Mouse (Mus musculus): Measurements from ENCODE around the gene Ffar1. TPM values are rescaled to one million over a fixed set of nuclear protein-coding genes. Genes with fewer than 3 reads are reported as not detected.

Gene Ffar1
- total and polyA plus RNA-seq, 3 experiments: 0.20 TPM; not detected in 2

GRCm38 (mm10) chr7:30847386-30847785, 14.0 kb downstream of the Ffar1 start:
- H3K27me3 ChIP-seq (ENCODE audit: control insufficient read depth, insufficient read depth, low read length): no peaks in the 10 kb centered on the region
- no peak overlapping the region for H3K27ac ChIP-seq
- no peak for TF ChIP-seq CTCF (IDR thresholded peaks at IDR 0.05)
- TF ChIP-seq POLR2A (IDR thresholded peaks at IDR 0.05; ENCODE audit: insufficient read depth, low read depth, low read length): no peak
- no peak for TF ChIP-seq EP300 (IDR thresholded peaks at IDR 0.05; ENCODE audit: insufficient read depth, low read depth, low read length)
- no peaks in the 10 kb centered on the region for H3K36me3 ChIP-seq (ENCODE audit: control insufficient read depth, insufficient read depth, low read length)
- WGBS: 62% methylated on average over 5 of the region's 5 CpGs
- intact Hi-C loops (cut with DNase I): no loop called here
- DNase-seq: no peak
- H3K79me2 ChIP-seq (replicated peaks; ENCODE audit: control insufficient read depth, insufficient read depth, low read length): no peaks in the 10 kb centered on the region
- no peak overlapping the region for H3K4me3 ChIP-seq
- no peaks in the 10 kb centered on the region for H3K4me1 ChIP-seq (ENCODE audit: control insufficient read depth, insufficient read depth, low read length)
- no peak overlapping the region for H3K9ac ChIP-seq (ENCODE audit: low read depth, low read length)

- intact Hi-C loops (cut with DNase I): no loop called here
- WGBS: 81% methylated on average over 2 of the region's 2 CpGs
Measured at GRCm38 (mm10) chr7:30846505-30847053, 14.8 kb downstream of the Ffar1 start.

GRCm38 (mm10) chr7:30844676-30845297, 16.6 kb downstream of the Ffar1 start:
- no peaks in the 10 kb centered on the region for H3K36me3 ChIP-seq (ENCODE audit: control insufficient read depth, insufficient read depth, low read length)
- 45% methylated on average over 7 of the region's 7 CpGs for WGBS
- intact Hi-C loops (cut with DNase I): no loop called here

More at GRCm38 (mm10) chr7:30846505-30847053, 14.8 kb downstream of the Ffar1 start:
- TF ChIP-seq POLR2A (IDR thresholded peaks at IDR 0.05; ENCODE audit: insufficient read depth, low read depth, low read length) (no peak), CTCF (IDR thresholded peaks at IDR 0.05) (no peak), EP300 (IDR thresholded peaks at IDR 0.05; ENCODE audit: insufficient read depth, low read depth, low read length) (no peak)
- Histone ChIP-seq H3K27me3 (ENCODE audit: control insufficient read depth, insufficient read depth, low read length) (no peaks in the 10 kb centered on the region), H3K36me3 (ENCODE audit: control insufficient read depth, insufficient read depth, low read length) (no peaks in the 10 kb centered on the region), H3K4me1 (ENCODE audit: control insufficient read depth, insufficient read depth, low read length) (no peaks in the 10 kb centered on the region), H3K4me3 (no peak overlapping the region), H3K9ac (ENCODE audit: low read depth, low read length) (no peak overlapping the region), H3K27ac (no peak overlapping the region), H3K79me2 (replicated peaks; ENCODE audit: control insufficient read depth, insufficient read depth, low read length) (no peaks in the 10 kb centered on the region)
- DNase-seq: no peak

GRCm38 (mm10) chr7:30842092-30842491, 19.3 kb downstream of the Ffar1 start:
- WGBS: 76% methylated on average over 5 of the region's 5 CpGs
- Histone ChIP-seq H3K27me3 (ENCODE audit: control insufficient read depth, insufficient read depth, low read length) (0 out of 2 replicates have a peak, but pooled peaks cover 1% of the 10 kb centered on the region), H3K27ac (no peak overlapping the region), H3K36me3 (ENCODE audit: control insufficient read depth, insufficient read depth, low read length) (no peaks in the 10 kb centered on the region), H3K79me2 (replicated peaks; ENCODE audit: control insufficient read depth, insufficient read depth, low read length) (no peaks in the 10 kb centered on the region), H3K4me1 (ENCODE audit: control insufficient read depth, insufficient read depth, low read length) (no peaks in the 10 kb centered on the region), H3K9ac (ENCODE audit: low read depth, low read length) (no peak overlapping the region), H3K4me3 (no peak overlapping the region)
- DNase-seq: no peak
- intact Hi-C loops (cut with DNase I): no loop called here
- TF ChIP-seq EP300 (IDR thresholded peaks at IDR 0.05; ENCODE audit: insufficient read depth, low read depth, low read length) (no peak), CTCF (IDR thresholded peaks at IDR 0.05) (no peak), POLR2A (IDR thresholded peaks at IDR 0.05; ENCODE audit: insufficient read depth, low read depth, low read length) (no peak)

More at GRCm38 (mm10) chr7:30844676-30845297, 16.6 kb downstream of the Ffar1 start:
- H3K9ac ChIP-seq (ENCODE audit: low read depth, low read length): no peak overlapping the region
- H3K4me3 ChIP-seq: no peak overlapping the region
- H3K27me3 ChIP-seq (ENCODE audit: control insufficient read depth, insufficient read depth, low read length): no peaks in the 10 kb centered on the region
- no peak for TF ChIP-seq CTCF (IDR thresholded peaks at IDR 0.05)
- no peak for TF ChIP-seq EP300 (IDR thresholded peaks at IDR 0.05; ENCODE audit: insufficient read depth, low read depth, low read length)
- no peak for TF ChIP-seq POLR2A (IDR thresholded peaks at IDR 0.05; ENCODE audit: insufficient read depth, low read depth, low read length)
- H3K27ac ChIP-seq: no peak overlapping the region
- H3K4me1 ChIP-seq (ENCODE audit: control insufficient read depth, insufficient read depth, low read length): no peaks in the 10 kb centered on the region
- H3K79me2 ChIP-seq (replicated peaks; ENCODE audit: control insufficient read depth, insufficient read depth, low read length): no peaks in the 10 kb centered on the region
- DNase-seq: no peak

- 0 out of 2 replicates have a peak, but pooled peaks cover 1% of the 10 kb centered on the region for H3K27me3 ChIP-seq (ENCODE audit: control insufficient read depth, insufficient read depth, low read length)
- DNase-seq: no peak
- TF ChIP-seq EP300 (IDR thresholded peaks at IDR 0.05; ENCODE audit: insufficient read depth, low read depth, low read length) (no peak), POLR2A (IDR thresholded peaks at IDR 0.05; ENCODE audit: insufficient read depth, low read depth, low read length) (no peak), CTCF (IDR thresholded peaks at IDR 0.05) (no peak)
- intact Hi-C loops (cut with DNase I): no loop called here
- H3K9ac ChIP-seq (ENCODE audit: low read depth, low read length): no peak overlapping the region
- WGBS: 82% methylated on average over 4 of the region's 4 CpGs
- H3K4me1 ChIP-seq (ENCODE audit: control insufficient read depth, insufficient read depth, low read length): no peaks in the 10 kb centered on the region
- no peaks in the 10 kb centered on the region for H3K36me3 ChIP-seq (ENCODE audit: control insufficient read depth, insufficient read depth, low read length)
- H3K4me3 ChIP-seq: no peak overlapping the region
- no peak overlapping the region for H3K27ac ChIP-seq
- no peaks in the 10 kb centered on the region for H3K79me2 ChIP-seq (replicated peaks; ENCODE audit: control insufficient read depth, insufficient read depth, low read length)
Measured at GRCm38 (mm10) chr7:30841379-30841778, 20.0 kb downstream of the Ffar1 start.

GRCm38 (mm10) chr7:30840306-30840705, 21.1 kb downstream of the Ffar1 start:
- H3K9ac ChIP-seq (ENCODE audit: low read depth, low read length): no peak overlapping the region
- H3K79me2 ChIP-seq (replicated peaks; ENCODE audit: control insufficient read depth, insufficient read depth, low read length): no peaks in the 10 kb centered on the region
- no peaks in the 10 kb centered on the region for H3K36me3 ChIP-seq (ENCODE audit: control insufficient read depth, insufficient read depth, low read length)
- H3K27ac ChIP-seq: no peak overlapping the region
- H3K4me1 ChIP-seq (ENCODE audit: control insufficient read depth, insufficient read depth, low read length): no peaks in the 10 kb centered on the region
- H3K4me3 ChIP-seq: no peak overlapping the region
- intact Hi-C loops (cut with DNase I): no loop called here
- WGBS: 45% methylated on average over 3 of the region's 3 CpGs
- 0 out of 2 replicates have a peak, but pooled peaks cover 1% of the 10 kb centered on the region for H3K27me3 ChIP-seq (ENCODE audit: control insufficient read depth, insufficient read depth, low read length)
- no peak for TF ChIP-seq CTCF (IDR thresholded peaks at IDR 0.05)
- no peak for TF ChIP-seq POLR2A (IDR thresholded peaks at IDR 0.05; ENCODE audit: insufficient read depth, low read depth, low read length)
- TF ChIP-seq EP300 (IDR thresholded peaks at IDR 0.05; ENCODE audit: insufficient read depth, low read depth, low read length): no peak
- DNase-seq: no peak

All from heart, adult 2 months (tissue).